Mouse (Mus musculus) liver, embryonic 16.5 days (tissue): ENCODE data around the gene Epas1. TPM values are rescaled to one million over a fixed set of nuclear protein-coding genes. Genes with fewer than 3 reads are reported as not detected.
A peak's percentile ranks its signal among the peaks of the same experiment; 100 is the strongest.

Experiments
- ATAC-seq: fragments of 200-750 bp; cut with Nextera tagmentation; 2 replicates; pipeline ENCODE4 v1.8.0; 2017; ENCODE audit warnings: low read depth, mild to moderate bottlenecking, moderate number of reproducible peaks, moderate library complexity
- H3K27ac ChIP-seq: fragments of 300-500 bp; sonication (generic); 2 replicates; pipeline ENCODE4 v1.5.1; 2014; ENCODE audit warnings: mild to moderate bottlenecking, low read length
- H3K27me3 ChIP-seq: fragments of 300-500 bp; sonication (generic); 2 replicates; pipeline ENCODE4 v1.6.1; 2014; ENCODE audit warnings: low read depth, low read length, mixed read lengths; ENCODE audit not compliant: control insufficient read depth, insufficient read depth
- H3K36me3 ChIP-seq: fragments of 300-500 bp; sonication (generic); 2 replicates; pipeline ENCODE4 v1.6.1; 2014; ENCODE audit warnings: mild to moderate bottlenecking; ENCODE audit not compliant: control insufficient read depth, insufficient read depth
- H3K4me1 ChIP-seq: fragments of 300-500 bp; sonication (generic); 2 replicates; pipeline ENCODE4 v1.6.1; 2014; ENCODE audit warnings: low read depth, low read length, mixed read lengths; ENCODE audit not compliant: control insufficient read depth
- H3K4me2 ChIP-seq: fragments of 300-500 bp; sonication (generic); 2 replicates; pipeline ENCODE4 v1.6.1; 2014; ENCODE audit warnings: low read depth, low read length, mixed read lengths
- H3K4me3 ChIP-seq: fragments of 300-500 bp; sonication (generic); 2 replicates; pipeline ENCODE4 v1.5.1; 2014; ENCODE audit warnings: low read depth, mild to moderate bottlenecking, low read length
- H3K9ac ChIP-seq: fragments of 300-500 bp; sonication (generic); 2 replicates; pipeline ENCODE4 v1.6.1; 2014; ENCODE audit warnings: low read depth, low read length
- H3K9me3 ChIP-seq: fragments of 300-500 bp; sonication (generic); replicated peaks from 2 replicates; pipeline ENCODE4 v1.6.1; 2016; ENCODE audit warnings: low read length; ENCODE audit not compliant: control insufficient read depth
- WGBS: fragments of 180-500 bp; shearing (Covaris S2); extraction: QIAGEN DNeasy Blood & Tissue Kit; methylation state at CpG from one replicate; pipeline ENCODE4 v1.1.7; 2014; ENCODE audit not compliant: insufficient replicate concordance; 5-methylcytosine and 5-hydroxymethylcytosine counted together
- polyA plus RNA-seq: library from polyadenylated mRNA; unstranded; fragments of >200 nt; fragmentation: Nextera tagmentation; extraction: Ambion mirVana; gene quantifications from 2 replicates; pipeline ENCODE4 v1.2.1, GENCODE M21; 2015

The Epas1 gene
- polyA plus RNA-seq, 1 experiment from 2014 or later, result 4.0 TPM

- Histone ChIP-seq H3K9ac (no peak overlapping the region), H3K27me3 (no peaks in the 10 kb centered on the region), H3K4me2 (no peak overlapping the region), H3K4me3 (no peak overlapping the region), H3K4me1 (peaks cover 16% of the 10 kb centered on the region), H3K27ac (no peak overlapping the region), H3K36me3 (no peaks in the 10 kb centered on the region), H3K9me3 (no peaks in the 10 kb centered on the region)
- peak; percentile 67 for ATAC-seq
- WGBS, result 63% methylated on average over 8 of the region's 8 CpGs
Observed at GRCm38 (mm10) chr17:86765762-86766404, 12.4 kb downstream of the Epas1 start.

- Histone ChIP-seq H3K27me3 (no peaks in the 10 kb centered on the region), H3K4me2 (no peak overlapping the region), H3K4me1 (peaks cover 16% of the 10 kb centered on the region), H3K36me3 (no peaks in the 10 kb centered on the region), H3K9ac (no peak overlapping the region), H3K9me3 (no peaks in the 10 kb centered on the region), H3K27ac (no peak overlapping the region), H3K4me3 (no peak overlapping the region)
- WGBS, result 70% methylated on average over 4 of the region's 4 CpGs
- no peak for ATAC-seq
Observed at GRCm38 (mm10) chr17:86766412-86766811, 12.9 kb downstream of the Epas1 start.

GRCm38 (mm10) chr17:86768596-86768995, 15.1 kb downstream of the Epas1 start:
- Histone ChIP-seq H3K36me3 (no peaks in the 10 kb centered on the region), H3K9me3 (no peaks in the 10 kb centered on the region), H3K27me3 (no peaks in the 10 kb centered on the region), H3K4me3 (no peak overlapping the region), H3K4me2 (no peak overlapping the region), H3K4me1 (peaks cover 16% of the 10 kb centered on the region), H3K9ac (no peak overlapping the region), H3K27ac (no peak overlapping the region; the same call in 1 of the 2 replicates)
- no peak for ATAC-seq
- WGBS, result 53% methylated on average over 7 of the region's 7 CpGs

GRCm38 (mm10) chr17:86769330-86770211, 16.1 kb downstream of the Epas1 start:
- no peaks in the 10 kb centered on the region for H3K27me3 ChIP-seq
- H3K4me1 ChIP-seq, result peaks cover 16% of the 10 kb centered on the region
- H3K27ac ChIP-seq, result peak overlapping the region; percentile 45; the same call in 1 of the 2 replicates
- H3K9me3 ChIP-seq, result no peaks in the 10 kb centered on the region
- H3K4me3 ChIP-seq, result no peak overlapping the region
- H3K4me2 ChIP-seq, result no peak overlapping the region
- no peak overlapping the region for H3K9ac ChIP-seq
- no peaks in the 10 kb centered on the region for H3K36me3 ChIP-seq
- peak; percentile 84 for ATAC-seq
- 32% methylated on average over 16 of the region's 16 CpGs for whole genome bisulfite sequencing

GRCm38 (mm10) chr17:86770848-86771247, 17.3 kb downstream of the Epas1 start:
- Histone ChIP-seq H3K9ac (no peak overlapping the region), H3K4me3 (no peak overlapping the region), H3K27ac (0 out of 2 replicates have a peak overlapping the region, but pooled peaks have one; percentile 4), H3K4me2 (no peak overlapping the region), H3K4me1 (peaks cover 16% of the 10 kb centered on the region), H3K27me3 (no peaks in the 10 kb centered on the region), H3K36me3 (no peaks in the 10 kb centered on the region), H3K9me3 (no peaks in the 10 kb centered on the region)
- WGBS, result 47% methylated on average over 5 of the region's 5 CpGs
- no peak for ATAC-seq

GRCm38 (mm10) chr17:86772035-86772434, 18.5 kb downstream of the Epas1 start:
- Histone ChIP-seq H3K9me3 (no peaks in the 10 kb centered on the region), H3K4me1 (peaks cover 20% of the 10 kb centered on the region), H3K9ac (no peak overlapping the region), H3K36me3 (no peaks in the 10 kb centered on the region), H3K27me3 (no peaks in the 10 kb centered on the region), H3K4me3 (no peak overlapping the region), H3K4me2 (no peak overlapping the region), H3K27ac (no peak overlapping the region)
- ATAC-seq, result no peak
- WGBS, result 64% methylated on average over 11 of the region's 11 CpGs

- H3K36me3 ChIP-seq, result no peaks in the 10 kb centered on the region
- 71% methylated on average over 15 of the region's 15 CpGs for WGBS
- no peaks in the 10 kb centered on the region for H3K9me3 ChIP-seq
- ATAC-seq, result no peak
- no peak overlapping the region for H3K27ac ChIP-seq
- peaks cover 20% of the 10 kb centered on the region for H3K4me1 ChIP-seq
- no peak overlapping the region for H3K9ac ChIP-seq
- H3K4me2 ChIP-seq, result no peak overlapping the region
- H3K27me3 ChIP-seq, result no peaks in the 10 kb centered on the region
- no peak overlapping the region for H3K4me3 ChIP-seq
Observed at GRCm38 (mm10) chr17:86772929-86773588, 19.6 kb downstream of the Epas1 start.

GRCm38 (mm10) chr17:86776538-86776937, 23.0 kb downstream of the Epas1 start:
- Histone ChIP-seq H3K36me3 (no peaks in the 10 kb centered on the region), H3K27me3 (no peaks in the 10 kb centered on the region), H3K4me3 (no peak overlapping the region), H3K9ac (no peak overlapping the region), H3K27ac (no peak overlapping the region), H3K9me3 (no peaks in the 10 kb centered on the region), H3K4me2 (no peak overlapping the region), H3K4me1 (peaks cover 3% of the 10 kb centered on the region)
- 42% methylated on average over 12 of the region's 12 CpGs for whole genome bisulfite sequencing
- peak; percentile 82 for ATAC-seq
